Mouse (Mus musculus) layer of hippocampus, adult 2 months (tissue): ENCODE measurements around the gene Itk. TPM values are rescaled to one million over a fixed set of nuclear protein-coding genes. Genes with fewer than 3 reads are reported as not detected.

ENCODE experiments used
- DNase-seq, 2 experiments: peaks; one replicate each; pipeline ENCODE4 v3.0.0; 2022; ENCODE audit warnings: low spot score in 2 of 2
- H3K27ac ChIP-seq: fragments of 200-600 bp; 2 replicates; pipeline ENCODE4 v1.8.1; 2022
- H3K4me3 ChIP-seq: fragments of 200-600 bp; 2 replicates; pipeline ENCODE4 v1.8.1; 2022; ENCODE audit warnings: mild to moderate bottlenecking
- CTCF ChIP-seq: fragments of 200-600 bp; conservative IDR thresholded peaks from 2 replicates; pipeline ENCODE4 v1.8.1; 2022; ENCODE audit warnings: antibody characterized with exemption, mild to moderate bottlenecking, moderate library complexity
- total RNA-seq, 2 experiments: library from RNA; stranded (reverse); gene quantifications; 2 replicates each; pipeline ENCODE4 v1.2.3; 2021

Itk gene
- total RNA-seq, 2 experiments from 2014 or later, result 0.27 to 0.38 TPM

GRCm38 (mm10) chr11:46365744-46366143 lies 23.6 kb downstream of the Itk start:
- Histone ChIP-seq H3K4me3 (no peak overlapping the region), H3K27ac (no peak overlapping the region)
- no peak for TF ChIP-seq CTCF
- DNase-seq, result no peak

GRCm38 (mm10) chr11:46363864-46364263 lies 25.5 kb downstream of the Itk start:
- H3K27ac ChIP-seq, result no peak overlapping the region
- no peak overlapping the region for H3K4me3 ChIP-seq
- DNase-seq, result no peak
- no peak for TF ChIP-seq CTCF

DNA sequence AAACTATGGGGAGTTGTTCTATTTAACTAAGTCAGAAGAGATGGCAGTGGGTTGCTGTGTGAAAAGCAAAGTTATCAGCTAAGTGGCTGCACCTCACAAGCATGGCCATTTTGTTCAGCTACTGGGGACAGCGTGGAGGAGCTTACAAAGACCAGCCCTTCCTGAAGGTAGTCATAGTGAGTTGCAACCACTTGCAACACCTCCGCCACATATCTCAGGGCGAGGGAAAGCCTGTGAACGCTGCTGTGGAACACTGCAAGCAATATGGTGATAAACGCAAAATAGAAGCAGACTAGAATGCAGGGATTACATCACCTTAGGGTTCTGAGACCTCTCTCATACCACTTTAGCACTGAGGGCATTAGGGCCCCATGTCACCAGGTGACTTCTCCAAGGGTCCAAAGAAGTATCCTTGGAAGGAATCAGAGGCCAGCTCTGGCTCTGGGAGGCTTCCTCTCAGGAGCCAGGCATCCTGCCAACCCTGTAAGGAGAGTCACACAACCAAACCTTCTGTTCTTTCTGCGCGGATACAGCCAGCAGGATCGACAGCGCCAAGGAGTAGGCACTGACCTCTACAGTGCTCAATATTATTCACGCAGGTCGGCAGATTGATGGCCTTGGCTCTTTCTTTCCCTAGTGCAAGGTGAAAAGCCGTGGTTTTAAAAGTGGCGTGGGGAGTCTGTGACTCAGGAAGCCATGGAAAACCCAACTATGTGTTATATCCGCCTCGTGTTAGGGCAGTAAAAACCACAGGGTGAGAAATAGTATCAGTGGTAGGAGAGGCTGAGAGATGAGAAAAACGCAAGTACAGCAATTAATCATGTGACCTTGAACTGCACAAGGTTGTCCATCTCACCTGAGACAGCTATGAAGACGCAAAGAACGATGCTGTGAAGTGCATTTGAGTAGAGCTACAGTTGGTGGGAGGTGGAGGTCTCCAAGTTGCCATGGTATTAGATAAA lies 27.0 kb downstream of the Itk start:
- DNase-seq, result no peak
- no peak for TF ChIP-seq CTCF
- Histone ChIP-seq H3K4me3 (no peak overlapping the region), H3K27ac (no peak overlapping the region)

GRCm38 (mm10) chr11:46360991-46361665 lies 28.2 kb downstream of the Itk start:
- no peak overlapping the region for H3K27ac ChIP-seq
- TF ChIP-seq CTCF, result no peak
- DNase-seq, result no peak
- H3K4me3 ChIP-seq, result no peak overlapping the region

DNA sequence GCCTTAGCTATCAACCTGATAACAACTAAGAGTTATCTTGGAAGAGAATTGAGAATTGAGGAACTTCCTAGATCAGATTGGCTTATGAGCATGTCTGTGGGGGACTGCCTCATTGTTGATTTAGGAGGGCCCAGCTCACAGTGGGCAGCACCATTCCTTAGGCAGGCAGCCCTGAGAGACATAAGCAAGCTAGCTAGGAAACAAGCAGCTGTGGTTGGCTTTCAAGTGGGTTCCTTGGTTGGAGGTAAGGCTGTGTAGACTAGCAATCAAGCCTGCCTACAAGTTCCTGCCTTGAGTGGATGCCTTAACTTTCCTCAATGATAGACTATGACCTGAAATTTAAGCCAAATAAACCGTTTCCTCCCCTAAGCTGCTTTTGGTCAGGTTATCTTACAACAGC lies 30.9 kb downstream of the Itk start:
- no peak for TF ChIP-seq CTCF
- Histone ChIP-seq H3K4me3 (no peak overlapping the region), H3K27ac (no peak overlapping the region)
- DNase-seq, result no peak

GRCm38 (mm10) chr11:46349681-46350410 lies 39.5 kb downstream of the Itk start:
- Histone ChIP-seq H3K27ac (no peak overlapping the region), H3K4me3 (no peak overlapping the region)
- no peak for TF ChIP-seq CTCF
- DNase-seq, result no peak

DNA sequence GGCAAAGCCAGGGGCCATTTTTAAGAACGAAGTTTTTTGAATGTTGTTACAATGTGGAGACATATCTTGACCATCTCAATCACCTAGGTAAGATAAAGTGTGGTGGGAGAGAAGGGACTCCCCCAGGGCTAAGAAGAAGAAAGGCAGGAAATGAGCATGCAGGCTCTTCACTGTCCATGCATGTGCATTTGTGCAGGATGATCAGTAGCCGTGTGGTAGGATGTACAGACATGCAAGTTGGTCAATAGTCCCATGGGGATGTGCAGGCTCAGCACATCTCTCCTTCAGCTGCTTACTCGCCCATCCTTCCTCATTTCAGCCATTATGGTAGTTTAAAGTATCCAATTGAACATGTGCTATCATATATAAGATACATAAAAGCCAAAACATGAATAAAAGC lies 40.9 kb downstream of the Itk start:
- no peak for TF ChIP-seq CTCF
- Histone ChIP-seq H3K27ac (no peak overlapping the region), H3K4me3 (no peak overlapping the region)
- DNase-seq, result no peak

- no peak for DNase-seq
- no peak for TF ChIP-seq CTCF
- Histone ChIP-seq H3K27ac (no peak overlapping the region), H3K4me3 (no peak overlapping the region)
These were observed 41.6 kb downstream of the Itk start for GRCm38 (mm10) chr11:46347756-46348155.

GRCm38 (mm10) chr11:46343886-46344546 lies 45.3 kb downstream of the Itk start:
- H3K27ac ChIP-seq, result no peak overlapping the region
- no peak overlapping the region for H3K4me3 ChIP-seq
- DNase-seq, result no peak
- TF ChIP-seq CTCF, result no peak

DNA sequence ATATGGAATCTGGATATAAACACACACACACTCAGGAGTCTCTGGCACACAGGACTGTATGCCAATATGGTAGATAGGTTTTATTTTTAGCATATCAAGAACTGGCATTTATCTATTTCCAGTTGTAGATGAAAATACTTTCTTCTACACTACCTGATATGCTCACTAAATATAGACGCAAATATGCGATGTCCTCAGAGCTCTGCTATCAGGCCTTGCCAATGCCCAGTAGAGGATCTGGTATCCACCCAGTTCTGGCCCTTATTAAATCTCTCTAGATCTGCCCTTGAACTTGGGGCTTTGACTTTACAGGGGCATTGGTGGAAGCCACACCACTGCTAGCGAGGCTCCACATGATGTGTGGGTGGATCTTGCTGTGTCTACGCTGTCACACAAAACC lies 47.4 kb downstream of the Itk start:
- no peak for DNase-seq
- Histone ChIP-seq H3K27ac (no peak overlapping the region), H3K4me3 (no peak overlapping the region)
- TF ChIP-seq CTCF, result no peak

DNA sequence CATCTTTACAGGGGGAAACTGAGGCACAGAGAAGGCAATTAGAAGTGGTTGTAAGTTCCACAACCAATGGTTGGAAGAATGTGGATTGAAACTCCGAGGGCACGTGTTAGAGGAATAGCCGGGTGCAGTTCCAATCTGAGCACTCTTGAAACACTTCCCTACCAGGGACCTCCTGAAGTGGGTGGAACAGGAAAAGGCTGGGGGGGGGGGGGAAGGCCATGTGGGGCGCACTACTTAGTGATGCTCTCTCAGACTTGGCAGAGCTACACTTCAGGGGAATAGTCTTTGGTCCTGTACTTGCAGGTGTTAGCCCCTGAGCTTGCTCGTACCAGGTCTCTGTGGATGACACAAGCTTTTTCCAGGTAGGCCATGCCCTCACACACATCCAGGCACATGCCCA lies 53.3 kb downstream of the Itk start:
- no peak overlapping the region for H3K27ac ChIP-seq
- TF ChIP-seq CTCF, result no peak

GRCm38 (mm10) chr11:46332217-46332616 lies 57.1 kb downstream of the Itk start:
- no peak overlapping the region for H3K27ac ChIP-seq
- H3K4me3 ChIP-seq, result no peak overlapping the region
- no peak for DNase-seq
- TF ChIP-seq CTCF, result no peak

More for the DNA sequence above, 53.3 kb downstream of the Itk start:
- no peak for DNase-seq
- no peak overlapping the region for H3K4me3 ChIP-seq
